Mouse (Mus musculus) regulatory T cell (primary cell): ENCODE data around the gene Vpreb2.
"Not testable (repeated sequence)": the region's sequence is repeated elsewhere in the genome, so short reads cannot be mapped to it uniquely, and the experiment has no call there.

Source experiments
- in situ Hi-C: fragments of 300-600 bp; cut with MboI, MseI; formaldehyde crosslinking; loops from one replicate; pipeline ENCODE4 v1.15.1; 2025; ENCODE audit warnings: high pct_unique_total_duplicates

The Vpreb2 gene

GRCm38 (mm10) chr16:17980128-17980527 lies at the start of gene Vpreb2:
Gene Vpreb2 (plus strand): TSS chr16:17980428.
- in situ Hi-C loops, result no loop called here

GRCm38 (mm10) chr16:17931906-17932460 lies 48.2 kb upstream of the Vpreb2 start:
- in situ Hi-C loops, result loop anchor here (5.0 kb wide), 1 partner anchor 40 kb away; no protein-coding TSS in a partner anchor

GRCm38 (mm10) chr16:17933594-17934444 lies 46.4 kb upstream of the Vpreb2 start:
- in situ Hi-C loops, result loop anchor here (5.0 kb wide), 1 partner anchor 38 kb away; no protein-coding TSS in a partner anchor

GRCm38 (mm10) chr16:17934445-17934910 lies 45.8 kb upstream of the Vpreb2 start:
- in situ Hi-C loops, result loop anchor here (5.0 kb wide), 1 partner anchor 38 kb away; no protein-coding TSS in a partner anchor

- in situ Hi-C loops, result no loop called here
Observed at GRCm38 (mm10) chr16:17936776-17937175, 43.5 kb upstream of the Vpreb2 start.

GRCm38 (mm10) chr16:17938187-17938586 lies 42.0 kb upstream of the Vpreb2 start:
- in situ Hi-C loops, result no loop called here

- in situ Hi-C loops, result no loop called here
Observed at GRCm38 (mm10) chr16:17938821-17939220, 41.4 kb upstream of the Vpreb2 start.

GRCm38 (mm10) chr16:17939255-17939751 lies 40.9 kb upstream of the Vpreb2 start:
- in situ Hi-C loops, result no loop called here

GRCm38 (mm10) chr16:17943466-17943865 lies 36.8 kb upstream of the Vpreb2 start:
- in situ Hi-C loops, result no loop called here

GRCm38 (mm10) chr16:17945081-17945831 lies 35.0 kb upstream of the Vpreb2 start:
- in situ Hi-C loops, result no loop called here

GRCm38 (mm10) chr16:17949421-17949877 lies 30.8 kb upstream of the Vpreb2 start:
- in situ Hi-C loops, result no loop called here

GRCm38 (mm10) chr16:17950068-17950467 lies 30.2 kb upstream of the Vpreb2 start:
- in situ Hi-C loops, result no loop called here

GRCm38 (mm10) chr16:17951618-17952017 lies 28.6 kb upstream of the Vpreb2 start:
- in situ Hi-C loops, result no loop called here

- in situ Hi-C loops, result not testable (repeated sequence)
Observed at GRCm38 (mm10) chr16:17956052-17956638, 24.1 kb upstream of the Vpreb2 start.

- in situ Hi-C loops, result no loop called here
Observed at GRCm38 (mm10) chr16:17962091-17962490, 18.1 kb upstream of the Vpreb2 start.

GRCm38 (mm10) chr16:17971853-17972252 lies 8.4 kb upstream of the Vpreb2 start:
- in situ Hi-C loops, result loop anchor here (5.0 kb wide), 1 partner anchor 40 kb away; no protein-coding TSS in a partner anchor

GRCm38 (mm10) chr16:17977840-17978239 lies 2.4 kb upstream of the Vpreb2 start:
- in situ Hi-C loops, result not testable (repeated sequence)

- in situ Hi-C loops, result no loop called here
Observed at GRCm38 (mm10) chr16:17983201-17983600, 3.0 kb downstream of the Vpreb2 start.

- in situ Hi-C loops, result no loop called here
Observed at GRCm38 (mm10) chr16:17984231-17984630, 4.0 kb downstream of the Vpreb2 start.

- in situ Hi-C loops, result no loop called here
Observed at GRCm38 (mm10) chr16:17985078-17985477, 4.8 kb downstream of the Vpreb2 start.

- in situ Hi-C loops, result no loop called here
Observed at GRCm38 (mm10) chr16:17986456-17987132, 6.4 kb downstream of the Vpreb2 start.
